Mouse (Mus musculus): ENCODE data around the gene Sertad1.

GRCm38 (mm10) chr7:27480506-27480905 is 6.2 kb upstream of the Sertad1 start:
- no peak for TF ChIP-seq POLR2A (IDR thresholded peaks at IDR 0.05; ENCODE audit: control insufficient read depth, extremely low read depth, insufficient read depth, low read length, poor library complexity)
- TF ChIP-seq CTCF (IDR thresholded peaks at IDR 0.05; ENCODE audit: borderline replicate concordance, control insufficient read depth, extremely low read depth, insufficient read depth, low read length, poor library complexity): no peak

Measured in thymus, adult 2 months (tissue).